Mouse (Mus musculus) heart, embryonic 10.5 days (tissue): ENCODE measurements around the gene Rflna. TPM values are rescaled to one million over a fixed set of nuclear protein-coding genes. Genes with fewer than 3 reads are reported as not detected.

Experiments
- DNase-seq: peaks from one replicate; pipeline ENCODE4 v3.0.0-alpha.2; 2017; ENCODE audit warnings: low spot score
- H3K27ac ChIP-seq: fragments of 300-500 bp; sonication (generic); 2 replicates; pipeline ENCODE4 v1.5.1; 2016; ENCODE audit warnings: mild to moderate bottlenecking
- H3K27me3 ChIP-seq: fragments of 300-500 bp; sonication (generic); 2 replicates; pipeline ENCODE4 v1.6.1; 2016; ENCODE audit warnings: mild to moderate bottlenecking; ENCODE audit not compliant: poor library complexity, insufficient read depth, severe bottlenecking
- H3K36me3 ChIP-seq: fragments of 300-500 bp; sonication (generic); 2 replicates; pipeline ENCODE4 v1.6.1; 2016; ENCODE audit warnings: mild to moderate bottlenecking, moderate library complexity
- H3K4me1 ChIP-seq: fragments of 300-500 bp; sonication (generic); 2 replicates; pipeline ENCODE4 v1.6.1; 2016; ENCODE audit warnings: mild to moderate bottlenecking
- H3K4me3 ChIP-seq: fragments of 300-500 bp; sonication (generic); 2 replicates; pipeline ENCODE4 v1.5.1; 2016; ENCODE audit warnings: mild to moderate bottlenecking, moderate library complexity
- H3K9me3 ChIP-seq: fragments of 300-500 bp; sonication (generic); 2 replicates; pipeline ENCODE4 v1.6.1; 2016; ENCODE audit warnings: mild to moderate bottlenecking, moderate library complexity
- WGBS: fragments of 180-500 bp; shearing (Covaris S2); methylation state at CpG from one replicate; pipeline ENCODE4 v1.1.7; 2016; 5-methylcytosine and 5-hydroxymethylcytosine counted together
- polyA plus RNA-seq: library from polyadenylated mRNA; unstranded; fragments of >200 nt; fragmentation: Nextera tagmentation; extraction: Ambion mirVana; gene quantifications from 2 replicates; pipeline ENCODE4 v1.2.1, GENCODE M21; 2016

The Rflna gene
- polyA plus RNA-seq, 1 experiment from 2014 or later = 2.6 TPM

GRCm38 (mm10) chr5:124986656-124987055 lies 16.4 kb upstream of the Rflna start:
- H3K9me3 ChIP-seq = peaks cover 18% of the 10 kb centered on the region
- 86% methylated on average over 5 of the region's 5 CpGs for WGBS
- no peak for DNase-seq
- H3K27me3 ChIP-seq = no peaks in the 10 kb centered on the region
- H3K4me3 ChIP-seq = no peak overlapping the region
- H3K4me1 ChIP-seq = peaks cover 4% of the 10 kb centered on the region; the same call in 1 of the 2 replicates
- no peak overlapping the region for H3K27ac ChIP-seq
- H3K36me3 ChIP-seq = 0 out of 2 replicates have a peak, but pooled peaks cover 6% of the 10 kb centered on the region

GRCm38 (mm10) chr5:124989724-124990123 lies 13.3 kb upstream of the Rflna start:
- peaks cover 4% of the 10 kb centered on the region; the same call in 1 of the 2 replicates for H3K4me1 ChIP-seq
- DNase-seq = no peak
- 77% methylated on average over 2 of the region's 2 CpGs for WGBS
- H3K27me3 ChIP-seq = no peaks in the 10 kb centered on the region
- H3K27ac ChIP-seq = no peak overlapping the region
- no peak overlapping the region for H3K4me3 ChIP-seq
- H3K36me3 ChIP-seq = no peaks in the 10 kb centered on the region
- H3K9me3 ChIP-seq = no peaks in the 10 kb centered on the region

- H3K4me1 ChIP-seq = peaks cover 8% of the 10 kb centered on the region; the same call in 1 of the 2 replicates
- H3K4me3 ChIP-seq = no peak overlapping the region
- H3K36me3 ChIP-seq = no peaks in the 10 kb centered on the region
- 79% methylated on average over 8 of the region's 8 CpGs for WGBS
- no peak for DNase-seq
- H3K27ac ChIP-seq = 0 out of 2 replicates have a peak overlapping the region, but pooled peaks have one; percentile 52
- no peaks in the 10 kb centered on the region for H3K9me3 ChIP-seq
- H3K27me3 ChIP-seq = no peaks in the 10 kb centered on the region
These were observed 10.7 kb upstream of the Rflna start for GRCm38 (mm10) chr5:124992323-124992722.

- WGBS = 48% methylated on average over 11 of the region's 11 CpGs
- H3K36me3 ChIP-seq = no peaks in the 10 kb centered on the region
- H3K9me3 ChIP-seq = no peaks in the 10 kb centered on the region
- no peak for DNase-seq
- H3K27me3 ChIP-seq = no peaks in the 10 kb centered on the region
- no peak overlapping the region for H3K4me3 ChIP-seq
- peak overlapping the region; percentile 52; the same call in 1 of the 2 replicates for H3K27ac ChIP-seq
- peaks cover 8% of the 10 kb centered on the region for H3K4me1 ChIP-seq
These were observed 10.1 kb upstream of the Rflna start for GRCm38 (mm10) chr5:124992891-124993290.

GRCm38 (mm10) chr5:124996816-124997215 lies 6.2 kb upstream of the Rflna start:
- H3K27me3 ChIP-seq = peaks cover under 1% of the 10 kb centered on the region; the same call in 1 of the 2 replicates
- H3K4me1 ChIP-seq = peaks cover 12% of the 10 kb centered on the region
- no peak overlapping the region for H3K27ac ChIP-seq

GRCm38 (mm10) chr5:124997913-124998312 lies 5.1 kb upstream of the Rflna start:
- H3K27me3 ChIP-seq = peaks cover 11% of the 10 kb centered on the region
- H3K36me3 ChIP-seq = no peaks in the 10 kb centered on the region
- H3K27ac ChIP-seq = no peak overlapping the region
- no peaks in the 10 kb centered on the region for H3K9me3 ChIP-seq
- H3K4me1 ChIP-seq = peaks cover 16% of the 10 kb centered on the region
- no peak for DNase-seq
- no peak overlapping the region for H3K4me3 ChIP-seq
- 80% methylated on average over 4 of the region's 4 CpGs for WGBS

More at GRCm38 (mm10) chr5:124996816-124997215, 6.2 kb upstream of the Rflna start:
- Histone ChIP-seq H3K4me3 (no peak overlapping the region), H3K9me3 (no peaks in the 10 kb centered on the region), H3K36me3 (no peaks in the 10 kb centered on the region)
- no peak for DNase-seq
- WGBS = 66% methylated on average over 6 of the region's 6 CpGs

- no peaks in the 10 kb centered on the region for H3K36me3 ChIP-seq
- peaks cover 30% of the 10 kb centered on the region for H3K4me1 ChIP-seq
- no peaks in the 10 kb centered on the region for H3K9me3 ChIP-seq
- H3K4me3 ChIP-seq = no peak overlapping the region
- DNase-seq = no peak
- peaks cover 39% of the 10 kb centered on the region for H3K27me3 ChIP-seq
- no peak overlapping the region for H3K27ac ChIP-seq
- WGBS = 78% methylated on average over 10 of the region's 10 CpGs
These were observed 2.2 kb upstream of the Rflna start for GRCm38 (mm10) chr5:125000756-125001250.

- H3K36me3 ChIP-seq = no peaks in the 10 kb centered on the region
- H3K4me3 ChIP-seq = peak overlapping the region; percentile 57
- no peaks in the 10 kb centered on the region for H3K9me3 ChIP-seq
- DNase-seq = no peak
- H3K27me3 ChIP-seq = peaks cover 39% of the 10 kb centered on the region
- H3K4me1 ChIP-seq = peaks cover 38% of the 10 kb centered on the region
- WGBS = 12% methylated on average over 15 of the region's 15 CpGs
- H3K27ac ChIP-seq = peak overlapping the region; percentile 30; the same call in 1 of the 2 replicates
These were observed 843 bp downstream of the Rflna start for GRCm38 (mm10) chr5:125003873-125004255.

- Histone ChIP-seq H3K36me3 (peaks cover 16% of the 10 kb centered on the region), H3K27me3 (peaks cover 39% of the 10 kb centered on the region), H3K4me3 (no peak overlapping the region), H3K9me3 (no peaks in the 10 kb centered on the region), H3K27ac (no peak overlapping the region), H3K4me1 (peaks cover 37% of the 10 kb centered on the region)
- WGBS = 54% methylated on average over 9 of the region's 9 CpGs
- DNase-seq = no peak
These were observed 3.0 kb downstream of the Rflna start for GRCm38 (mm10) chr5:125005871-125006652.

GRCm38 (mm10) chr5:125006896-125007295 lies 3.9 kb downstream of the Rflna start:
- H3K4me1 ChIP-seq = peaks cover 39% of the 10 kb centered on the region
- H3K27ac ChIP-seq = no peak overlapping the region
- 67% methylated on average over 5 of the region's 5 CpGs for WGBS

GRCm38 (mm10) chr5:125011166-125011565 lies 8.1 kb downstream of the Rflna start:
- H3K4me3 ChIP-seq = no peak overlapping the region
- WGBS = 92% methylated on average over 24 of the region's 24 CpGs
- peaks cover 25% of the 10 kb centered on the region for H3K4me1 ChIP-seq
- DNase-seq = no peak
- H3K9me3 ChIP-seq = no peaks in the 10 kb centered on the region
- no peaks in the 10 kb centered on the region; the same call in 1 of the 2 replicates for H3K27me3 ChIP-seq
- H3K27ac ChIP-seq = no peak overlapping the region
- peaks cover 53% of the 10 kb centered on the region for H3K36me3 ChIP-seq

More at GRCm38 (mm10) chr5:125006896-125007295, 3.9 kb downstream of the Rflna start:
- Histone ChIP-seq H3K4me3 (no peak overlapping the region), H3K36me3 (peaks cover 21% of the 10 kb centered on the region), H3K27me3 (peaks cover 38% of the 10 kb centered on the region), H3K9me3 (no peaks in the 10 kb centered on the region)
- DNase-seq = no peak

- WGBS = 90% methylated on average over 8 of the region's 8 CpGs
- Histone ChIP-seq H3K36me3 (peaks cover 58% of the 10 kb centered on the region), H3K4me3 (no peak overlapping the region), H3K4me1 (peaks cover 20% of the 10 kb centered on the region), H3K27ac (no peak overlapping the region), H3K9me3 (no peaks in the 10 kb centered on the region), H3K27me3 (no peaks in the 10 kb centered on the region; the same call in 1 of the 2 replicates)
- no peak for DNase-seq
These were observed 8.6 kb downstream of the Rflna start for GRCm38 (mm10) chr5:125011628-125012027.

- peaks cover 82% of the 10 kb centered on the region for H3K36me3 ChIP-seq
- WGBS = 55% methylated on average over 7 of the region's 7 CpGs
- H3K9me3 ChIP-seq = no peaks in the 10 kb centered on the region
- no peak overlapping the region for H3K27ac ChIP-seq
- no peak overlapping the region for H3K4me3 ChIP-seq
- H3K4me1 ChIP-seq = peaks cover 19% of the 10 kb centered on the region
- DNase-seq = no peak
- H3K27me3 ChIP-seq = no peaks in the 10 kb centered on the region
These were observed 11.5 kb downstream of the Rflna start for GRCm38 (mm10) chr5:125014497-125014896.
